Mouse (Mus musculus): Measurements from ENCODE around the gene Nars2. TPM values are rescaled to one million over a fixed set of nuclear protein-coding genes. Genes with fewer than 3 reads are reported as not detected.
A peak's percentile ranks its signal among the peaks of the same experiment; 100 is the strongest.

Gene Nars2
- total RNA-seq, 2 experiments from 2014 or later: 17.5 to 20.5 TPM

GRCm38 (mm10) chr7:96970359-96970758 is 19.1 kb downstream of the Nars2 start:
- DNase-seq: peak; percentile 46 to 59
- intact Hi-C loops (cut with DNase I): loop anchor here (1.0 to 2.0 kb wide), 2 partner anchors 112 to 327 kb away; no protein-coding TSS in a partner anchor

DNA sequence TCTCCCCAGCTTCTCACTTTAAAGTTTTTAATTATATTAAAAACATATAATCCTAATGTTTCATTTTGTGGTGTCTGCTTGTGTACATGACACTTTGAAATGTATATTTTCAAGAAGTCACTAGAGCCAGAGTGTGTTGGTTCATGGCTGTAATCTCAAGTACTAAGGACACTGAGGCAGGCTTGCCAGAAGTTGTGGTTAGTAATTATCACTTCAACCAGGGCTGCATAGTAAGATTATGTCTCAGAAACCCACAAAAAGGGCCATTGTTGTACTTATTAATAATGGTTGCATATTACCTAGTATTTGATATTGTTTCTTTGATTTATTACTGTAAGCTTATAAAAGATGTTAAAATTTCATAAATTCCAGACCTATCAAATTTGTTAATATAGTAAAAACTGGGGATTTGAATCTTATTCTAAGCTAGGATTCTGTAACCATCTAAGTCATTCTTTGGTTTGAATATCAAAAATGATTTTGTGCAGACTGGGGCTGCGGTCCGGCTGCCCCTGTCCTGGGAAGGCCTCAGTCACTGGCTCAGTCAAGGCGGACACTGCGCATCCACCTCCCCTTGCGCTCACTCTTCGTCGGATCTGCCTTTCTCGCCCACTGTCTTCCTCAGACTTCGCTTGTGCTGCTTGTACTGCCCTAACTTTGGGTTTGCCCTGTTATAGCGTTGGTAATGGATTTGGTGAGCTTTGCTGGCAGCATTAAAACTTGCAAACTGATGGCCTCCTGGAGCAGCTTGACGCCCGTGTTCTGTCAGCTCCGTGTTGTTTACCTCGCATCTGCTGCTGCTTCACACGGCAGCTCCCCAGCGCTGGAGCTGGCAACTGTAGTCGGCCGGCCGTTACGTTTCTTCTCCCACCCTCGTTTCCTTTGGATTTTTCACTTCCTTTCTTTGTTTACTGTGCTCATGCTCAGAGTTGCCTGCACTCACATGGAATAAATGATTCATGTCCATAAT is 20.0 kb downstream of the Nars2 start:
- peak; percentile 17 to 20 for DNase-seq
- intact Hi-C loops (cut with DNase I): loop anchor here (2.0 kb wide), 1 partner anchor 111 kb away; no protein-coding TSS in a partner anchor

GRCm38 (mm10) chr7:96972138-96972904 is 21.0 kb downstream of the Nars2 start:
- no peak for DNase-seq
- intact Hi-C loops (cut with DNase I): no loop called here

DNA sequence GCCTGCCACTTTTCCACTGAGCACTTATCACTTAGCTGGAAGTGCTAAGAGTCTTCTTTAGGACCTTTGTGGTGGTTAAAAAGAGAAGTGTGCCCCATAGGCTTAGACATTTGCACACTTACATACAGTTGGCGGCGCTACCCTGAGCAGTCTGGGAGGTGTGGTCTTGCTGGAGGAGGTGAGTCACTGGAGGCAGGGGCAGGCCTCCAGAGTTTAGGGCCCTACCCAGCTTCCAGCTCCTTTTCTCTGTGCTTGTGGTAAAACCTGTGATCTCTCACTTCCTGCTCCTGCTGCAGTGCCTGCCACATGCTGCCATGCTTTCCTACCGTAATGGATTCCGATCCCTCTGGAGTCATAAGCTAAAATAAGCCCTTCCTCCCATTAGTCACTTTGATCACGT is 24.6 kb downstream of the Nars2 start:
- peak in 1 of 2 experiments; percentile 13 for DNase-seq
- intact Hi-C loops (cut with DNase I): no loop called here

GRCm38 (mm10) chr7:96977209-96977608 is 25.9 kb downstream of the Nars2 start:
- intact Hi-C loops (cut with DNase I): no loop called here
- DNase-seq: no peak

- intact Hi-C loops (cut with DNase I): no loop called here
- no peak for DNase-seq
These were observed 30.1 kb downstream of the Nars2 start for GRCm38 (mm10) chr7:96981366-96981765.

DNA sequence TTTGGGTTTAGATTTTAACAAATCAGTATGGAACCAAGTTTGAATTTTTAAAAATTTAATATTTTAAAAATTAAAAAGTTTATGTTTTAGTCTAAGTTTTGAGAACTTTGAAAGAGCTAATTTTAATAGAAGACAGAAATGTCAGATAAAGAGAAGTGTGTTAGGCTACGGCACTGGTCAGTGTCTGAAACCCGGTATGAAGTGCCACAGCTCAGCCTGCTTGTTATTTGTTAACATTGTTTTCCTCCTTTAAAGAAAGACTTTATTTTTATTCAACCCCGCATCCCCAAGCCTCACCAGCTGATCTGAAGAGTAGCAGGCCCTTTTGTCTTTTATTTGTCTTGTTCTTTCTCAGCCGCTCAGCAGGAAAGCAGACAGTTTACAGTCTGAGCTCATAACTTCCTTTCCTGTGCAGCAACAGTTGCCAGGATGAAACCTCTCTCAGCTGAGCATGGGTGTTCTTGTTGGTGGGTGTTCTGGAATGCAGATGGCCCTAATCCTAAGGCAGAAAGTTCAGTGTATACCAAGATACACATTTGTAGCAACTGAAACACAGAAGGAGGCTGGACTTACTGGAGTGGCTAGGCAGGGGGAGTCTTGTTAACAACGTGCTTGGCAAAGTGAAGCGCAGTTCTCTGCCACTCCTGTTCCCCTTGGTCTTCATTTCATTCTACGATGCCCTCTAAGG is 32.5 kb downstream of the Nars2 start:
- intact Hi-C loops (cut with DNase I): no loop called here
- DNase-seq: peak; percentile 46 to 50

GRCm38 (mm10) chr7:96985798-96986197 is 34.5 kb downstream of the Nars2 start:
- DNase-seq: peak; percentile 69 to 77
- intact Hi-C loops (cut with DNase I): no loop called here

GRCm38 (mm10) chr7:96986795-96987445 is 35.6 kb downstream of the Nars2 start:
- intact Hi-C loops (cut with DNase I): no loop called here
- no peak for DNase-seq

GRCm38 (mm10) chr7:96987676-96988075 is 36.4 kb downstream of the Nars2 start:
- peak; percentile 25 to 48 for DNase-seq
- intact Hi-C loops (cut with DNase I): no loop called here

- intact Hi-C loops (cut with DNase I): no loop called here
- DNase-seq: peak; percentile 48 to 63
These were observed 61.7 kb downstream of the Nars2 start for GRCm38 (mm10) chr7:97012956-97013355.

GRCm38 (mm10) chr7:97018005-97018404 is 66.7 kb downstream of the Nars2 start:
- intact Hi-C loops (cut with DNase I): no loop called here
- DNase-seq: peak; percentile 26 to 37

- intact Hi-C loops (cut with DNase I): no loop called here
- peak in 1 of 2 experiments; percentile 21 for DNase-seq
These were observed 67.1 kb downstream of the Nars2 start for GRCm38 (mm10) chr7:97018418-97018817.

DNA sequence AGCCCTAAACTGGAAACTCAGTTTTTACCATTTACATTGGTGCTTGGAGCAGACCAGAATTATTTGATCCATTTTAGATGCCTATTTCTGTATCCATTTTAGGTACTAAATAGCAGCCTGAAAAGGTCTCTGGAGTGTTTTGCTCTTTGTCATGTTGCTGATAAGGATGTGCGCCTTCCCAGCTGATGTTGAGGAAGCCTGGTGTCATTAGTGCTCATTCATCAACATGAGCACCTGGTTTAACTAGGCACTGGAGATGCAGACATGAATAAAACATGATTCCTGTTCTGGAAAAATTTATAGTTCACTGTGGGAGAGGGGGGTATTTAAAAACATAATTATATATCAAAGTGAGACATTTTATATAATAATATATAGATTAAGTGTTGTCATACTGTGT is 68.0 kb downstream of the Nars2 start:
- intact Hi-C loops (cut with DNase I): no loop called here
- no peak for DNase-seq

DNA sequence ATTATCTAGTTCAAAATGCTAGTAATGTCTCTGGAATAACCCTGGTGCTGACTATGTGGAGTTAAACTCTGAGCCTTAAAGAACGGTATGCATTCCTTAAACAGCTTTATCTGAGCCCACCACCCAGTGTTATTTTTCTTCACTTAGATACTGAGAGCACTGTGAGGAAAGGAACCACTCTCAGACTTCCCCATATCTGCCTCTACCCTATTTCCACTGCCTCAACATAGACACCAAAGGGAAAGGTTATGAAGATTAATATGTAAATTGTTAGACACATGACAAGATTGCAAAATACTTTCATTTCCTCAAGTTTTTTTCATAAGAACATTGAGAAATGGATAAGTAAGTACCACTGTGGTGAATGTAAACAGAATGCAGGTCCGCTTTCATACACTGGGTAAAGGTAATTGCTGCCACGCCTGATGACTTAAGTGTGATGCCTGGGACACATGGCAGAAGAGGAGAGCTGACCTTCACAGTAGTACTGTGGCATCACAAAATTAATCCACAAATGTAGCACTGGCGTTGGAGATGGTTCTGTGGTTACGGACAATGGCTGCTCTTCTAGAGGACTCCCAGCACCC is 75.6 kb downstream of the Nars2 start:
- intact Hi-C loops (cut with DNase I): no loop called here
- no peak for DNase-seq

DNA sequence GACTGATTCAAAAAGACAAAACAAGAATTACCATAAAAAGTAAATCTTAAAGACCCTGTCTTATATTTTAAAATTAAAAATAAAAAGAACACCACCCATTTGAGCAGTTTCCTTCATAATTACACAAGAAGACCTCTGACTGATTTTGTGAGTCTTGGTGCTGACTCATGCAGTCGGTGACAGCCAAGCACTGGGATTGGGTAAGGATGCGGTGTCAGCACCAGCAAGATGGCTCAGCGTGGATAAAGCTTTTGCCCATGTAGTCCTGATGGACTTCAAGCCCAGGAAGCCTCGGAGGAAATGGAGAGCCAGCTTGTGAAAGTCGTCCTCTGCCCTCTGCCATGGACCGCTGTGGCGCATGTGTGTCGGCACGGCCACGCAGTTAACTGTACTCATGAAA is 77.8 kb downstream of the Nars2 start:
- intact Hi-C loops (cut with DNase I): no loop called here
- no peak for DNase-seq

GRCm38 (mm10) chr7:97032412-97032811 is 81.1 kb downstream of the Nars2 start:
- intact Hi-C loops (cut with DNase I): no loop called here
- no peak for DNase-seq

DNA sequence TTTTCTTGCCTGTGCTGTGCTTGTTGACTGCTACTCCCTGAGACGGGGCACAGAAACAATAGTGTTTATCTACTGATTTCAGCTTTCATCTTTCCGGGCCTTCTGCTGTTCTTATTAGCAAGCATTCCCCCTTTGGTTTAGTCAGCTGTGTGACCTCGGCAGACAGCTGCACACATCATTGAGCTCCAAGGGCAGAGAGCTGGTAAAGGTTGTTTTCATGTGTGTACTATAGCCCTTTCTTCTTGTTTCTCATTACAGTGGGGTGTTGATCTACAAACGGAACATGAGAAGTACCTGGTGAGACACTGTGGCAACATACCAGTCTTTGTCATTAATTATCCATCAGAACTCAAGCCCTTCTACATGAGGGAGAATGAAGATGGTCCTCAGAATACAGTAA is 88.3 kb downstream of the Nars2 start:
- intact Hi-C loops (cut with DNase I): no loop called here
- no peak for DNase-seq

- intact Hi-C loops (cut with DNase I): no loop called here
- DNase-seq: no peak
These were observed 90.7 kb downstream of the Nars2 start for GRCm38 (mm10) chr7:97041868-97042449.

GRCm38 (mm10) chr7:97042981-97043380 is 91.7 kb downstream of the Nars2 start:
- intact Hi-C loops (cut with DNase I): no loop called here
- DNase-seq: no peak
